Mouse (Mus musculus): Measurements from ENCODE around the gene Lpin1. TPM values are rescaled to one million over a fixed set of nuclear protein-coding genes. Genes with fewer than 3 reads are reported as not detected.

The Lpin1 gene
- total RNA-seq, 1 experiment from 2014 or later = 32.5 TPM

GRCm38 (mm10) chr12:16630152-16630865 is 19.5 kb upstream of the Lpin1 start:
- no peak for ATAC-seq (replicated peaks; ENCODE audit: insufficient number of reproducible peaks, low FRiP score, low TSS enrichment, poor library complexity, severe bottlenecking)

GRCm38 (mm10) chr12:16620230-16620629 is 9.5 kb upstream of the Lpin1 start:
- no peak for ATAC-seq (replicated peaks; ENCODE audit: insufficient number of reproducible peaks, low FRiP score, low TSS enrichment, poor library complexity, severe bottlenecking)

DNA sequence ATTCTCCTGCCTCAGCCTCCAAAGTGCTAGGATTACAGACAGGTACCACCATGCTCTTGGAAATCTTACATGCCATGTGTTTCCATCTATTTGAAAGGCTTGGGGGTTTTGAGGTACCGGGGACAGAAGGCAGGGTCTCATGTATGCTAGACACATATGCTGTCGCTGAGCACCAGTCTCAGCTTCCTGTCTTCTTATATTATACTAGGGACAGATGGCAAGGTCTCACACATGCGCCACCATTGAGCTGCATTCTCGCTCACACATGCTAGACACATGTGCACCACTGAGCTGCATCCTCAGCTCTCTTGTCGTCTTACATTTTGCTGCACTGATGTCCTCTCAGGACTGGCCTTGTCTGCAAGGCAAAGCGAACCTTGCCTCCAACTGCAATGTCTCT is 8.7 kb upstream of the Lpin1 start:
- no peak for ATAC-seq (replicated peaks; ENCODE audit: insufficient number of reproducible peaks, low FRiP score, low TSS enrichment, poor library complexity, severe bottlenecking)

DNA sequence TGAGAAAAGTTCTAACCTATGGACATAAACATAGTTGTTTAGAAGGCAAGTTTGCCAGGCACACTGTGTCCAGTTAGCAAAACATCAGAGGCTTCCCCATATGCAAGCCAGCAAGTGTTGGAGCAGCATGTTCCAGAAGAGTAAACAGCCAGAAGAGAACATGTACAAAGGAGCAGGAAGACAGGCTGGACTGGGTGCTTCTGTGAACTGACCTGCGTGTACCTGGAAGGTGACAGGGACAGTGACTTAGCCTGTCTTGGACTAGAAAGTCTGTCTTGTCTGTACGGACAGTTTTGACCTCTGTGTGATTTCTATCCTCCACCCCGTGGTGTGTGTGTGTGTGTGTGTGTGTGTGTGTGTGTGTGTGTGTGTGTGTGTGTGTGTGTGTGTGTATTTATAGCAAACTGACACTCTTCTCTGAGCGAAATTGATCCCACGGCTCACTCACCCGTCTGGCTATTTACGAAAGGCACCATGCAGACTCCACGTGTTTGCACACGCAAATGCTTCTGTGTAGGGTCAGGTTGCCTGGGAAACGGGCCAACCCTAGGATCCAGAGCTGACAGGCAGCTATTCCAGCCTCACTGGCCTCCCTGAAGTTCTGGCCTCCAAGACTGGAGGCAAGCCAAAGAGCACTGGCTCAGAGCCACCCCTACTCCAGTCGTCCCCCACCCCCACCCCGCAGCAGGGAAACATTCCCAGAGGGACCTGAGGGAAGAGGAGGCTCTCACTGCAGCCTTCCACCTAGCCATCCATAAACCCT is 7.9 kb upstream of the Lpin1 start:
- no peak for ATAC-seq (replicated peaks; ENCODE audit: insufficient number of reproducible peaks, low FRiP score, low TSS enrichment, poor library complexity, severe bottlenecking)

DNA sequence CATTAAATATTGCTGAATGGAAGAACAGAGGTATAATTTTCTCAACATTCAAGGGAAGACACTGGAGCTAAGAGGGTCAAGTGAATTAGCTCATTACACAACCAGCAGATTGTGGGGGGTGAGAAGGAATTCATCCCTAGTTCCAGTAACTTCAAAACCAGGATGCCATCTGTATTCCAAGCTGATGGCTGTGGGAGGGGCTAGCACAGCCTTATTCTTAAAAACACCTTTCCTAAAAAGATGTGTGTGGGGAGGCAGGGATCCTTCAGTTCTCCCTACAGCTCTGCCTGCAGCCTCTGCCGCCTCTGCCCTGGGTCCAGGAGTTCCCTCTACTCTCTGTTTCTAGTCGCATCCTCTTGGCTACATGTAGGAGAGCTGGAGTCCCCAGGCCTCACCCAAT is 5.0 kb upstream of the Lpin1 start:
- no peak for ATAC-seq (replicated peaks; ENCODE audit: insufficient number of reproducible peaks, low FRiP score, low TSS enrichment, poor library complexity, severe bottlenecking)

DNA sequence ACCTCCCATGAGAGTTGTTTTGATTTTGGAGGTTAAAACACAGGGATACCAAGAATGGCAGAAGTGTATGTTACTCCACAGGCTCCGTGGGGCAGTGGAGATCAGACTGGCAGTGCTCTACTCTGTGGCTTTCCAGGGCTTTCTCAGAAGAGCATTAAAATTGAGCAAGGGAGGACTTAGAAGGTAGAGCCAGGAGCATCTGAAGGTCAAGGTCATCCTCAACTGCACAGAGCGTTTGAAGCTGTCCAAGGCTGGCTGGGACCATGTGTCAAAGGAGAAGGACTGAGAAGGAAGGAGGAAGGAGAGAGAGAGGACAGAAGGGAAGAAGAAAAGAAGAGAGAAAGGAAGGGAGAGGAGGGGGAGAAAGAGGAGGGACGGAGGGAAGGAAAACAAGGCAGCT is 3.8 kb upstream of the Lpin1 start:
- no peak for ATAC-seq (replicated peaks; ENCODE audit: insufficient number of reproducible peaks, low FRiP score, low TSS enrichment, poor library complexity, severe bottlenecking)

GRCm38 (mm10) chr12:16605624-16606023 is 5.1 kb downstream of the Lpin1 start:
- ATAC-seq (replicated peaks; ENCODE audit: insufficient number of reproducible peaks, low FRiP score, low TSS enrichment, poor library complexity, severe bottlenecking) = no peak

DNA sequence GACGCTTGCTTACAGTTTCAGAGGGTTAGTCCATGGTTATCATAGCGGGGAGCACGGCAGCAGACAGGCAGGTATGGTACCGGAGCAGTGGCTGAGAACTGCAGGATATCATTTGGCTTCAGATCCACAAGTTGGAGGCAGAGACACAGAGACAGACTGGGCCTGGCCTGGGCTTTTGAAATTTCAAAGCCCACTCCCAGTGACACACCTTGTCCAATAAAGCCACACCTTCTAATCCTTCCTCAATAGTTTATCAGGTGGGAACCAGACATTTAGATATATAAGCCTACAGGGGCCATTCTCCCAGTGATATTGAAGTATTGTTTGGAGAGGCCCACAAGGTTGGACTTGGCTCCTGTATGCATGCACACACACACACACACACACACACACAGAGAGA is 8.5 kb downstream of the Lpin1 start:
- ATAC-seq (replicated peaks; ENCODE audit: insufficient number of reproducible peaks, low FRiP score, low TSS enrichment, poor library complexity, severe bottlenecking) = no peak

- ATAC-seq (replicated peaks; ENCODE audit: insufficient number of reproducible peaks, low FRiP score, low TSS enrichment, poor library complexity, severe bottlenecking) = no peak
Observed at GRCm38 (mm10) chr12:16600374-16600773, 10.4 kb downstream of the Lpin1 start.

DNA sequence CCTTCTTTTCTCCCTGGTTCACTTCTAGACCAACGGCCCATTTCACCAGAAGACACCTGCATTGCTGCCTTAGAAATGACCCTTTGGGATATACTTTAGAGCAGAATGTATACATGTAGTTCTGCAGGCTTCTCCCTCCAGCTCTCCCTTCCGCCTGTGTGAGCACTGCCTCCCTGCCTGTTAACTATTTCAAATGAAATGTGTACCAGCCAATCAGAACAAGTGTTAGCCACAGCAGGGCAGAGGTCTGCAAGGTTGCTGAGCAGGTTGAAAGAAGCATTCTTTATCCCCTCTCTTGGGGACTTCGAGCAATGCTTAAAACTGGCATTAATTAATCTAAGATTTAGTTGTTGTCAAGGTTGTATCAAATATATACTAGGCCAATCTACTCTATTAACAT is 11.4 kb downstream of the Lpin1 start:
- ATAC-seq (replicated peaks; ENCODE audit: insufficient number of reproducible peaks, low FRiP score, low TSS enrichment, poor library complexity, severe bottlenecking) = no peak

DNA sequence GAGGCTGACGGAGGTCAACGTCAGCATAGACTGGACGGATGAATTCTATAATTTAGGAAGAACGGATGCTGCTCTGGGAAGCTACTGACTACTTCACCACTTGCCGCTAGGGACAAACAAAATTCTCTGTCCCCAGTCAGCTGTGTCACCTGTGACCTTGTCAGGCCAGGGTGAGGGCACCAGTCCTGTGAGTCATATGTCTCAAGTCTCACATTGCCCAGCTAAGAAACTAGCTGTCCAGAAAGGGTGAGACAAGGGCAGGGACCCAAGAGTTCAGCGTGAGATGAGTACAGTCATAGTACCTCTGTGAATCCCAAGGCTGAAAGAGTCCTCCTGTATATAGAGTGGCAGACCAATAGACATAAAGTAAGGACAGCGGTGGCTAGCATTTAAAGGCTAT is 17.0 kb downstream of the Lpin1 start:
- ATAC-seq (replicated peaks; ENCODE audit: insufficient number of reproducible peaks, low FRiP score, low TSS enrichment, poor library complexity, severe bottlenecking) = no peak

GRCm38 (mm10) chr12:16593014-16593413 is 17.8 kb downstream of the Lpin1 start:
- no peak for ATAC-seq (replicated peaks; ENCODE audit: insufficient number of reproducible peaks, low FRiP score, low TSS enrichment, poor library complexity, severe bottlenecking)

DNA sequence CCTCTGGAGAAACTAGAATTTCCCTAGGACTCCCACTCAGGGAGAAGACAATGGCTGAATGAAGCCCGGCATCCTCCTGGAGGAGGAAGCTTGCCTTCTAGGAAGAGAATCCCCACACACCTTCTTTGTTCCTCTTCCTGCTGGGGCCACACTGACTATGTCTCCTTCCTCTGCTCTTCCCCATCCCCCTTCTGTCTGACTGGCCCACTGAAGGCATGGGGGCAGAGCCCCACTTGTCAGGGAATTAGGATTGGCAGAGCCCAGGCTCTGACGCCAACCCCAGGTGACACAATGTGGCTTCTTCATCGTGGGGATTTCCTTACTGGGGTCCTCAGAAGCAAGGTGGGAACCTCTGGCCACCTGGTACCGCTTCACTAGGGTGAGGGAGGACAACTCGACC is 18.3 kb downstream of the Lpin1 start:
- no peak for ATAC-seq (replicated peaks; ENCODE audit: insufficient number of reproducible peaks, low FRiP score, low TSS enrichment, poor library complexity, severe bottlenecking)

DNA sequence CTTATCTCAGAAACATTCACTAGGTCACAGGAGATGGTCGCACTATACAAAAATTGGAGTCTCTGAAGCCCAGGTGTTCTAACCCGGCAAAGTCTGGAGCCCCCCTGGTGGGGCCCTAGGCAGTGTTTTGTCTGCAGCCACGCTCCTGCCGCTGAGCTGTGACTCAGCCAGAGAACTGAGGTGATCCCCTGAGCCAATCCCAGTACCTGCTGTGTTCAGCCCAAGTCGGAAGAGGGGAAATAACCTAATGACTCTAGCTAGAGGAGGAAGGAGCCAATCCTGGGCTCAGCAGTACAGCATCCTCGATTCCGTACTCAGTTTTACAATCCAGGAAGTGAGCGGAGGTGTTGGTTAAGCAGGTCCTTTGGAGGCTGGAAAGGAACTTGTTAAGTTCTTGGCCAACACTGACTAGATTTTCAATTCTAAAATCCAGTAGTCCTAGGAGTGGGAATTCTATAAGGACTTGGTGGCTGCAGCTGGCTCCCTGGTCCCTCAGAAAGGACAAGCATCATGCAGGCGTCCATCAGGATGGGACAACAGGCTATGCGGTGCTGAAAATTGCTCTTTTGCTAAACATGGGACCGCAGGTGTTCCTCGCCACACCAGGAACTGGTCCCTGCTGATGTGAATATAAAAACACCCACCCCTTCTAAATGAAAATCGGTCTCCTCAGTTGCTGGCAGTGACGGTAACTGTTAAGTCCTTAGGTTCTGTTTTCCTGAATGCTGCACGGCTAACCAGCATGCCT is 19.1 kb downstream of the Lpin1 start:
- peak; percentile 75 for ATAC-seq (replicated peaks; ENCODE audit: insufficient number of reproducible peaks, low FRiP score, low TSS enrichment, poor library complexity, severe bottlenecking)

GRCm38 (mm10) chr12:16589966-16590365 is 20.8 kb downstream of the Lpin1 start:
- no peak for ATAC-seq (replicated peaks; ENCODE audit: insufficient number of reproducible peaks, low FRiP score, low TSS enrichment, poor library complexity, severe bottlenecking)

GRCm38 (mm10) chr12:16589204-16589949 is 21.4 kb downstream of the Lpin1 start:
- ATAC-seq (replicated peaks; ENCODE audit: insufficient number of reproducible peaks, low FRiP score, low TSS enrichment, poor library complexity, severe bottlenecking) = peak; percentile 75

- ATAC-seq (replicated peaks; ENCODE audit: insufficient number of reproducible peaks, low FRiP score, low TSS enrichment, poor library complexity, severe bottlenecking) = no peak
Observed at GRCm38 (mm10) chr12:16588396-16589042, 22.2 kb downstream of the Lpin1 start.

DNA sequence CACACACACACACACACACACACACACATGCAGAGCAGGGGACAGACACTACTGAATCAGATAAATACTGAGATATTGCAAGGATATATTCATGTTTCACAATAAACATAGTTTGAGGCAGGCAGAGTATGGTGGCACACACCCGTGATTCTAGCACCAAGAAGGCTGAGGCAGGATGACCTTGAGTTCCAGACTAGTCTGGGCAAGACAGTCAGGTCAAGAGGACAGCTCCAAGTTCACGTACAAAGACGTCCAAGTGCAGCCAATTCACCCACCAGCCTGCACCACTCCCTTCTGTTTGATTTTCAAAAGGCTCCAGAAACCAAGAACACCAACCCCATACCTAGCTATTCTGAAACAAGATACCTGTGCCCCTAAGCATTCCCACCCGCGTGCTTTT is 23.0 kb downstream of the Lpin1 start:
- ATAC-seq (replicated peaks; ENCODE audit: insufficient number of reproducible peaks, low FRiP score, low TSS enrichment, poor library complexity, severe bottlenecking) = no peak

DNA sequence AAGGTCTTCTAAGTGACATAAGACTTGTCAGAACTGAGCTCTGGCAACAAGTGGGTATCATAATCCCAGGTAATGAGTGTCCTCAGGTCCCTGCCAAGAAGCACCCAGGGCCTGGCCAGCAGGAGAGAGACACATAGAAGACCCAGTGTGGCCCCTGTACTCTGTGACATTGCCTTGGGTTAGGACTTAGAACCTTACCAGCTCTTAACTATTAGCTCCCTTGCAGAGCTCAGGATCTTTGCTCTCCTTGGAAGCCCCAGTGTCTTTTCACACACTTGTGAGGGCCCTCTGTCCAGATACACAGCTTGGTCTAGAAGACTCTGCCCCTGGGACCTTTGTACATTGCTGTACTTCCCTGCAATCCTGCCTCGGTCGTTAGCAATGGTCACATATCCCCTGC is 23.7 kb downstream of the Lpin1 start:
- no peak for ATAC-seq (replicated peaks; ENCODE audit: insufficient number of reproducible peaks, low FRiP score, low TSS enrichment, poor library complexity, severe bottlenecking)

Measured in monocyte, adult 5-6 weeks (primary cell).